Mouse (Mus musculus) kidney, adult 2 months (tissue): ENCODE measurements around the gene Ckb.

ENCODE experiments used
- CTCF ChIP-seq: fragments of 200-500 bp; conservative IDR thresholded peaks from 2 replicates; pipeline ENCODE4 v1.5.1; 2011; ENCODE audit warnings: low read depth, mild to moderate bottlenecking, control low read depth, low read length, moderate library complexity, mixed read lengths; ENCODE audit not compliant: insufficient read depth, insufficient read length
- POLR2A ChIP-seq: fragments of 200-500 bp; IDR thresholded peaks from one replicate; pipeline ENCODE4 v1.6.1; 2011; ENCODE audit warnings: low read depth, low read length, control low read depth

DNA sequence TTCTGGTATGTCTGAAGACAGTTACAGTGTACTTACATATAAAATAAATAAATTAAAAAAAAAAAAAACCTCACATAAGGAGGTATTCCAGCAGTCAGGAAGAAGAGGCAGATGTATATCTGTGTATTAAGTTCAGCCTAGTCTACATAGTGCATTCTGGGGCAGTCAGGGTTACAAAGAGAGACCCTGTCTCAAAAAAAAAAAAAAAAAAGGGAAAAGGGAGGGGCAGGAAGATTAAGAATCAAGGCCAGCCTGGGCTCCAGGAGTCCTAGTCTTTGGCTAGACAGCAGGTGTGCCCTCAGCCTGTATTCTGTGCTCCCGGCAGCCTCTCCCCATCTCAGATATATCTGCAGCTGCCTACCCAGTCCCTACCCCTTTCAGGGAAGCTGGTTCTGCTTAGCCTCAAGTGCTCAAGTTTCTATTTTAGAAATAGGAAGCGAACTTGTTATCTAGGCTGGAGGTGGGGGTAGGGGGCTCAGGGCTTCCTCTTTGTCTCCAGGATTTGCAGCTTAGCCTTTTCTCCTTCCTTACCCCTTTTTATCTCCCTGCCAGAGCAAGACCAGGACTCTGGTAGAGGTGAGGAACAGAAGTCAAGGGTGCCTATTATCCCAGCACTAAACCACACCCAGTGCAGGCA is 2.8 kb upstream of the Ckb start:
- no peak for TF ChIP-seq CTCF
- no peak for TF ChIP-seq POLR2A
